Mouse (Mus musculus) cortical plate, adult 2 months (tissue): Measurements from ENCODE around the gene Kdm4b. TPM values are rescaled to one million over a fixed set of nuclear protein-coding genes. Genes with fewer than 3 reads are reported as not detected.

Source experiments
- H3K27ac ChIP-seq: fragments of 200-500 bp; 2 replicates; pipeline ENCODE4 v1.5.1; 2012; ENCODE audit warnings: low read length, control low read depth, inconsistent platforms; ENCODE audit not compliant: insufficient read depth
- H3K4me1 ChIP-seq: fragments of 200-500 bp; 2 replicates; pipeline ENCODE4 v1.6.1; 2011; ENCODE audit warnings: low read length; ENCODE audit not compliant: control insufficient read depth, insufficient read depth
- H3K4me3 ChIP-seq: fragments of 200-500 bp; 2 replicates; pipeline ENCODE4 v1.5.1; 2011; ENCODE audit warnings: mild to moderate bottlenecking, low read length, control low read depth; ENCODE audit not compliant: insufficient read depth
- CTCF ChIP-seq: fragments of 200-500 bp; IDR thresholded peaks from 2 replicates; pipeline ENCODE4 v1.5.1; 2011; ENCODE audit warnings: mild to moderate bottlenecking, control low read depth, low read length; ENCODE audit not compliant: insufficient read depth; ENCODE audit errors: extremely low read depth
- POLR2A ChIP-seq: fragments of 200-500 bp; IDR thresholded peaks from 2 replicates; pipeline ENCODE4 v1.6.1; 2011; ENCODE audit warnings: mild to moderate bottlenecking, low read length, control low read depth; ENCODE audit not compliant: insufficient read depth; ENCODE audit errors: extremely low read depth
- polyA plus RNA-seq: library from polyadenylated mRNA; depleted of rRNA; stranded (reverse); fragments of >200 nt; gene quantifications from 2 replicates; pipeline ENCODE4 v1.2.3, GENCODE M21; 2012

Gene Kdm4b
- polyA plus RNA-seq, 1 experiment: 43.5 TPM

- H3K4me1 ChIP-seq: peaks cover 19% of the 10 kb centered on the region
- H3K27ac ChIP-seq: peak overlapping the region; percentile 45
- TF ChIP-seq CTCF (no peak), POLR2A (no peak)
- no peak overlapping the region for H3K4me3 ChIP-seq
These were observed 34.0 kb downstream of the Kdm4b start for GRCm38 (mm10) chr17:56359864-56360263.

- Histone ChIP-seq H3K4me3 (no peak overlapping the region), H3K4me1 (peaks cover 20% of the 10 kb centered on the region), H3K27ac (peak overlapping the region; percentile 45)
- TF ChIP-seq CTCF (no peak), POLR2A (no peak)
These were observed 34.6 kb downstream of the Kdm4b start for GRCm38 (mm10) chr17:56360451-56360850.

- no peak for TF ChIP-seq POLR2A
- no peak overlapping the region for H3K4me3 ChIP-seq
- H3K4me1 ChIP-seq: peaks cover 23% of the 10 kb centered on the region
- H3K27ac ChIP-seq: peak overlapping the region; percentile 45
These were observed 35.7 kb downstream of the Kdm4b start for GRCm38 (mm10) chr17:56361542-56361941.

GRCm38 (mm10) chr17:56365791-56366673 lies 40.2 kb downstream of the Kdm4b start:
- Histone ChIP-seq H3K27ac (no peak overlapping the region), H3K4me1 (peaks cover 25% of the 10 kb centered on the region), H3K4me3 (no peak overlapping the region)
- TF ChIP-seq CTCF (no peak), POLR2A (no peak)

GRCm38 (mm10) chr17:56368291-56368790 lies 42.5 kb downstream of the Kdm4b start:
- TF ChIP-seq CTCF (no peak), POLR2A (no peak)
- no peak overlapping the region for H3K27ac ChIP-seq
- H3K4me1 ChIP-seq: peaks cover 30% of the 10 kb centered on the region
- H3K4me3 ChIP-seq: no peak overlapping the region

- peak overlapping the region; percentile 86 for H3K27ac ChIP-seq
- TF ChIP-seq CTCF (no peak), POLR2A (no peak)
- H3K4me3 ChIP-seq: no peak overlapping the region
- H3K4me1 ChIP-seq: peaks cover 34% of the 10 kb centered on the region
These were observed 44.2 kb downstream of the Kdm4b start for GRCm38 (mm10) chr17:56370090-56370489.

GRCm38 (mm10) chr17:56371029-56371660 lies 45.3 kb downstream of the Kdm4b start:
- H3K4me1 ChIP-seq: peaks cover 31% of the 10 kb centered on the region
- TF ChIP-seq POLR2A (peak; percentile 44; the same call in 1 of the 2 replicates), CTCF (no peak)
- H3K4me3 ChIP-seq: no peak overlapping the region
- peak overlapping the region; percentile 86 for H3K27ac ChIP-seq

GRCm38 (mm10) chr17:56372109-56372508 lies 46.2 kb downstream of the Kdm4b start:
- no peak overlapping the region for H3K4me3 ChIP-seq
- TF ChIP-seq CTCF (peak; percentile 39; the same call in 1 of the 2 replicates), POLR2A (no peak)
- peaks cover 31% of the 10 kb centered on the region for H3K4me1 ChIP-seq
- H3K27ac ChIP-seq: peak overlapping the region; percentile 81

- H3K27ac ChIP-seq: 0 out of 2 replicates have a peak overlapping the region, but pooled peaks have one; percentile 9
- no peak overlapping the region for H3K4me3 ChIP-seq
- TF ChIP-seq CTCF (no peak), POLR2A (no peak)
- peaks cover 31% of the 10 kb centered on the region for H3K4me1 ChIP-seq
These were observed 47.5 kb downstream of the Kdm4b start for GRCm38 (mm10) chr17:56373136-56374034.
